Mouse (Mus musculus): ENCODE measurements at regions not wholly inside any gene's neighbourhood (a gene's known extent, or its start where the extent isn't known, plus 50 kb on each side); places are given as distances from the start of the nearest gene placed in this dataset.

DNA sequence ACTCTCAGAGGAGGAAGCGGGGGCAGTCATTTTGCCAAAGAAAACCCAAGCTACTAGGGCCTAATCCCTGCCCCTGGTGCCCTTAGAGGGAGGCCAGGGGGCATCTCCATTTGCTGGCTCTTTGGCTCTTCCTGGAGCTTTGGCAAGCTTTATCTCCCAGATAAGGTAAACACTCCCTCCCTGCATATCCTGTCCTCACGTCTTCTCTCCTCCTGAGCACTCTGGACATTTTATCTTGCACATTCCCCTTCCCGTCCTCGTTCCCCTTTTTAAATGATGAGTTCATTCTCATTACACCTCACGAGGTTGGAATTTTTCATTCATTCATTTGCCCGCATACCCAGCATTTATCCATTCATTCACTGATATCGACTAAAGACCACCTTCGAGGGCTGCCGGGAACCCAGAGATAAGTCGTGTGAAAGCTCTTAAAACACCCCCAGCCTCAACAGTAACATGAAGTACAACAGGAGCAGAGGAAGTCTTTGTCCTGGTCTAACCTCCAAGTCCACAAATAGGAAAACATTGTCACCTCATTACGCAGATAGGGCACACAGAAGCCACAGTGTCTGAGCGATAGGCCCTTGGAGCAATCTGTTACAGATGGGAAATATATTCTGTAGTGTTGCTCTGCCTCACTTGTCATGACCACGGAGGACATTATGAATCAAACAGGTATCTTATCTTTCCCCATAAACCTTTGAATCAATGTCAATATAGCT lies 54.0 kb upstream of the Lrp8 start (continued):
- TF ChIP-seq EP300 (IDR thresholded peaks at IDR 0.05; ENCODE audit: low read depth in 1 of 2, low read length in 2 of 2): peak; percentile 83 to 88
- peak; percentile 63; the same call in 1 of the 2 replicates for TF ChIP-seq RCOR1 (IDR thresholded peaks at IDR 0.05; ENCODE audit: low read depth, low read length)
- TF ChIP-seq CHD2 (IDR thresholded peaks at IDR 0.05; ENCODE audit: low read length): no peak
- no peak for TF ChIP-seq ZNF384 (IDR thresholded peaks at IDR 0.05; ENCODE audit: low read depth, low read length)
- TF ChIP-seq ZMIZ1 (IDR thresholded peaks at IDR 0.05; ENCODE audit: low read depth, low read length): no peak
- TF ChIP-seq GATA1 (IDR thresholded peaks at IDR 0.05; ENCODE audit: low read depth, low read length): peak; percentile 88
- no peak for TF ChIP-seq MAX (IDR thresholded peaks at IDR 0.05; ENCODE audit: low read length)
- peak; percentile 76 for TF ChIP-seq MYC (IDR thresholded peaks at IDR 0.05; ENCODE audit: low read depth, low read length)
- no peak for TF ChIP-seq USF2 (IDR thresholded peaks at IDR 0.05; ENCODE audit: borderline replicate concordance in 1 of 2, insufficient read depth in 1 of 2, low read depth in 1 of 2, low read length in 2 of 2)
- no peak for TF ChIP-seq GABPA (IDR thresholded peaks at IDR 0.05; ENCODE audit: low read depth, low read length)
- no peak for TF ChIP-seq E2F4 (IDR thresholded peaks at IDR 0.05; ENCODE audit: borderline replicate concordance, low read depth, low read length)
- peak; percentile 80 for TF ChIP-seq MAZ (IDR thresholded peaks at IDR 0.05; ENCODE audit: low read depth, low read length)
- no peak for TF ChIP-seq SMC3 (IDR thresholded peaks at IDR 0.05; ENCODE audit: low read depth, low read length)
- TF ChIP-seq TAL1 (IDR thresholded peaks at IDR 0.05; ENCODE audit: low read length): peak; percentile 47
- TF ChIP-seq POLR2A (IDR thresholded peaks at IDR 0.05; ENCODE audit: control insufficient read depth in 1 of 2, insufficient read depth in 1 of 2, low read depth in 1 of 2, low read length in 2 of 2, poor library complexity in 1 of 2): no peak
- TF ChIP-seq TBP (IDR thresholded peaks at IDR 0.05; ENCODE audit: low read depth, low read length): 0 out of 2 replicates have a peak, but pooled peaks have one; percentile 17

DNA sequence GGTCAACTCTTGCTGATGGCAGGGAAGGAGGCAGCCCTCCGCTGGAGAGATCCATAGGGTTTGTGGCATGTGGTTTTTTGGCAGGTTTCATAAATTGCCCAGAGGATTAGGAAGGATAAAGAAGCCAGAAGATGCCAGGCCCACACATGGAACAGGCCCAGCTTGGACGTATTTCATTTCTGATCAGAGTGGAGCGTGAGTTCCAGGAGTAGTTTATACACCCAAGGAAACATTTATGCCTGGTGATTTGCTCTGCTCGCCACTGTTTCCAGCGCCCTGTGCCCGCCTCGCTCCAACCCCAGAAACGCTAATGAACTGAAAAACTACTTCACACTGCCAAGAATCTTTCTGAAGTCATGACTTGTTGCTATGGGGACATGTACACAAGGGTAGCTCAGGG lies 53.0 kb upstream of the Lrp8 start:
- peaks cover 8 to 29% of the 10 kb centered on the region in 2 experiments for H3K4me1 ChIP-seq (ENCODE audit: control insufficient read depth in 1 of 2, insufficient read depth in 2 of 2, low read length in 2 of 2)
- no peaks in the 10 kb centered on the region for H3K27me3 ChIP-seq (ENCODE audit: control insufficient read depth in 1 of 2, insufficient read depth in 2 of 2, low read length in 2 of 2)
- no peaks in the 10 kb centered on the region for H3K9me3 ChIP-seq (replicated peaks; ENCODE audit: insufficient read depth, low read length)
- H3K9ac ChIP-seq (ENCODE audit: control insufficient read depth, low read depth, low read length, poor library complexity, severe bottlenecking): no peak overlapping the region
- H3K36me3 ChIP-seq (ENCODE audit: control insufficient read depth in 1 of 2, insufficient read depth in 2 of 2, low read length in 2 of 2): peaks cover 0 to 20% of the 10 kb centered on the region in 2 experiments; a peak in 2 of 4 replicates
- no peak for DNase-seq (ENCODE audit: low read depth, low spot score)
- TF ChIP-seq ETS1 (IDR thresholded peaks at IDR 0.05; ENCODE audit: low read depth, low read length) (no peak), MXI1 (IDR thresholded peaks at IDR 0.05; ENCODE audit: low read depth, low read length) (no peak), POLR2A (IDR thresholded peaks at IDR 0.05; ENCODE audit: control insufficient read depth in 1 of 2, insufficient read depth in 1 of 2, low read depth in 1 of 2, low read length in 2 of 2, poor library complexity in 1 of 2) (no peak), GABPA (IDR thresholded peaks at IDR 0.05; ENCODE audit: low read depth, low read length) (no peak), UBTF (IDR thresholded peaks at IDR 0.05; ENCODE audit: borderline replicate concordance, insufficient read depth, low read depth, low read length) (no peak), ZKSCAN1 (IDR thresholded peaks at IDR 0.05; ENCODE audit: low read depth, low read length) (no peak), TCF12 (IDR thresholded peaks at IDR 0.05; ENCODE audit: low read depth, low read length) (no peak), E2F4 (IDR thresholded peaks at IDR 0.05; ENCODE audit: borderline replicate concordance, low read depth, low read length) (no peak), RCOR1 (IDR thresholded peaks at IDR 0.05; ENCODE audit: low read depth, low read length) (no peak), MAX (IDR thresholded peaks at IDR 0.05; ENCODE audit: low read length) (no peak), ZMIZ1 (IDR thresholded peaks at IDR 0.05; ENCODE audit: low read depth, low read length) (no peak), NRF1 (IDR thresholded peaks at IDR 0.05; ENCODE audit: insufficient read depth, low read depth, low read length, poor library complexity, severe bottlenecking) (no peak)
- H3K27ac ChIP-seq (ENCODE audit: control insufficient read depth, low read depth, low read length): no peak overlapping the region
- H3K79me2 ChIP-seq (ENCODE audit: control insufficient read depth, insufficient read depth, low read length, poor library complexity): no peaks in the 10 kb centered on the region
- no peak overlapping the region for H3K4me3 ChIP-seq (ENCODE audit: control insufficient read depth in 1 of 2, insufficient read depth in 1 of 2, low read depth in 2 of 2, low read length in 2 of 2)

Measured in MEL (cell line).